Mouse (Mus musculus): Measurements from ENCODE around the gene Kif26b. TPM values are rescaled to one million over a fixed set of nuclear protein-coding genes. Genes with fewer than 3 reads are reported as not detected.

Kif26b gene
- total RNA-seq, 2 experiments from 2014 or later, result 2.9 to 3.0 TPM

- DNase-seq (ENCODE audit: low spot score in 2 of 2), result no peak
Observed at GRCm38 (mm10) chr1:178978617-178979245, 449.8 kb downstream of the Kif26b start.

- DNase-seq (ENCODE audit: low spot score in 2 of 2), result no peak
Observed at GRCm38 (mm10) chr1:178980185-178980584, 451.3 kb downstream of the Kif26b start.

GRCm38 (mm10) chr1:178981641-178982040 is 452.7 kb downstream of the Kif26b start:
- DNase-seq (ENCODE audit: low spot score in 2 of 2), result no peak

GRCm38 (mm10) chr1:178988176-178988575 is 459.3 kb downstream of the Kif26b start:
- no peak for DNase-seq (ENCODE audit: low spot score in 2 of 2)

Other genes starting within 250 kb of the Kif26b start
- gene Cox20, start 210.0 kb upstream of the Kif26b start, total RNA-seq (2021), result 10 to 100 TPM; 38.3 to 42.9 TPM
- gene Hnrnpu, start 191.3 kb upstream of the Kif26b start, total RNA-seq (2021), result 100 to 1,000 TPM; 318 to 386 TPM
- 1 to 10 TPM; 6.4 to 6.5 TPM for gene Efcab2, start 123.0 kb upstream of the Kif26b start, total RNA-seq (2021)

Measured in gastrocnemius, postnatal 4 days (tissue).